Mouse (Mus musculus) testis, adult 10 weeks (tissue): Measurements from ENCODE around the gene Mageb2. TPM values are rescaled to one million over a fixed set of nuclear protein-coding genes. Genes with fewer than 3 reads are reported as not detected.

Source experiments
- polyA plus RNA-seq: library from polyadenylated mRNA; stranded (reverse); fragments of 350-450 nt; fragmentation: Illumina TruSeq; extraction: RNeasy Lipid Tissue Mini Kit (QIAGEN cat#74804); gene quantifications from one replicate; pipeline ENCODE4 v1.2.3, GENCODE M21; 2014; ENCODE audit warnings: low read depth, low replicate concordance

Mageb2 gene
- 4.2 TPM for polyA plus RNA-seq

GRCm38 (mm10) chrX:91331390-91331789 lies at the start of gene Mageb2:
TSS of gene Mageb2 (plus strand) at chrX:91331690.

Other genes with a start within 250 kb of the Mageb2 start
- gene Gm5072, start 60.8 kb downstream of the Mageb2 start, polyA plus RNA-seq: 2.4 TPM
- 2.4 TPM for gene Gm8914, start 148.4 kb downstream of the Mageb2 start, polyA plus RNA-seq
- gene 1700084M14Rik, start 244.2 kb downstream of the Mageb2 start, polyA plus RNA-seq: 435 TPM